Mouse (Mus musculus) MEL (cell line): ENCODE results near the gene Ears2. TPM values are rescaled to one million over a fixed set of nuclear protein-coding genes. Genes with fewer than 3 reads are reported as not detected.

Experiments
- DNase-seq: peaks from one replicate; pipeline ENCODE4 v3.0.0; 2011; ENCODE audit warnings: low read depth, low spot score
- H3K27ac ChIP-seq: 2 replicates; pipeline ENCODE4 v1.5.1; 2012; ENCODE audit warnings: low read depth, mild to moderate bottlenecking, control low read depth, low read length, moderate library complexity; ENCODE audit not compliant: control insufficient read depth
- H3K27me3 ChIP-seq, 2 experiments: fragments of 150-350 bp in 1 of 2; sonication (generic) in 1 of 2; 2 replicates each; pipeline ENCODE4 v1.6.1; 2012; ENCODE audit warnings: low read length in 2 of 2, mild to moderate bottlenecking in 2 of 2, improper control_type of control experiment in 1 of 2, moderate library complexity in 1 of 2; ENCODE audit not compliant: insufficient read depth in 2 of 2, control insufficient read depth in 1 of 2
- H3K36me3 ChIP-seq, 2 experiments: 2 replicates each; pipeline ENCODE4 v1.6.1; 2012 to 2014; ENCODE audit warnings: low read length in 2 of 2, improper control_type of control experiment in 1 of 2, inconsistent platforms in 1 of 2, mild to moderate bottlenecking in 1 of 2; ENCODE audit not compliant: insufficient read depth in 2 of 2, control insufficient read depth in 1 of 2
- H3K4me1 ChIP-seq, 2 experiments: fragments of 150-350 bp in 1 of 2; sonication (generic) in 1 of 2; 2 replicates each; pipeline ENCODE4 v1.6.1; 2012; ENCODE audit warnings: low read length in 2 of 2, improper control_type of control experiment in 1 of 2, mild to moderate bottlenecking in 1 of 2; ENCODE audit not compliant: insufficient read depth in 2 of 2, control insufficient read depth in 1 of 2
- H3K4me3 ChIP-seq, 2 experiments: fragments of 150-350 bp in 1 of 2; sonication (generic) in 1 of 2; 2 replicates each; pipeline ENCODE4 v1.5.1; 2012; ENCODE audit warnings: low read depth in 2 of 2, low read length in 2 of 2, mild to moderate bottlenecking in 2 of 2, moderate library complexity in 2 of 2, control low read depth in 1 of 2, improper control_type of control experiment in 1 of 2; ENCODE audit not compliant: control insufficient read depth in 1 of 2, insufficient read depth in 1 of 2
- H3K79me2 ChIP-seq: 2 replicates; pipeline ENCODE4 v1.6.1; 2012; ENCODE audit warnings: mild to moderate bottlenecking, low read length, moderate library complexity; ENCODE audit not compliant: control insufficient read depth, poor library complexity, insufficient read depth
- H3K9ac ChIP-seq: 2 replicates; pipeline ENCODE4 v1.6.1; 2012; ENCODE audit warnings: low read depth, mild to moderate bottlenecking, control low read depth, low read length, moderate library complexity; ENCODE audit not compliant: control insufficient read depth, poor library complexity, severe bottlenecking
- H3K9me3 ChIP-seq: fragments of 150-350 bp; sonication (generic); replicated peaks from 2 replicates; pipeline ENCODE4 v1.6.1; 2012; ENCODE audit warnings: mild to moderate bottlenecking, low read length, improper control_type of control experiment, moderate library complexity; ENCODE audit not compliant: insufficient read depth
- BHLHE40 ChIP-seq: IDR thresholded peaks from 2 replicates; pipeline ENCODE4 v1.6.1; 2012; ENCODE audit warnings: low read depth, mild to moderate bottlenecking, inconsistent platforms, low read length, improper control_type of control experiment, borderline replicate concordance
- CHD2 ChIP-seq: IDR thresholded peaks from 2 replicates; pipeline ENCODE4 v1.6.1; 2011; ENCODE audit warnings: low read length, improper control_type of control experiment
- E2F4 ChIP-seq: IDR thresholded peaks from 2 replicates; pipeline ENCODE4 v1.6.1; 2011; ENCODE audit warnings: low read depth, low read length, improper control_type of control experiment, borderline replicate concordance
- EP300 ChIP-seq, 2 experiments: IDR thresholded peaks; 2 replicates each; pipeline ENCODE4 v1.6.1; 2011; ENCODE audit warnings: improper control_type of control experiment in 2 of 2, low read length in 2 of 2, low read depth in 1 of 2, mild to moderate bottlenecking in 1 of 2
- GABPA ChIP-seq: IDR thresholded peaks from 2 replicates; pipeline ENCODE4 v1.6.1; 2012; ENCODE audit warnings: low read depth, mild to moderate bottlenecking, inconsistent platforms, low read length, improper control_type of control experiment, moderate library complexity
- HCFC1 ChIP-seq: IDR thresholded peaks from 2 replicates; pipeline ENCODE4 v1.6.1; 2012; ENCODE audit warnings: low read depth, mild to moderate bottlenecking, inconsistent platforms, low read length, improper control_type of control experiment, moderate library complexity
- JUND ChIP-seq: IDR thresholded peaks from 2 replicates; pipeline ENCODE4 v1.6.1; 2011; ENCODE audit warnings: low read depth, mild to moderate bottlenecking, improper control_type of control experiment, low read length
- KAT2A ChIP-seq: conservative IDR thresholded peaks from 2 replicates; pipeline ENCODE4 v1.6.1; 2012; ENCODE audit warnings: low read depth, low read length, improper control_type of control experiment, inconsistent platforms
- MAFK ChIP-seq: IDR thresholded peaks from 2 replicates; pipeline ENCODE4 v1.6.1; 2011; ENCODE audit warnings: low read depth, mild to moderate bottlenecking, low read length, improper control_type of control experiment, borderline replicate concordance
- MAX ChIP-seq: IDR thresholded peaks from 2 replicates; pipeline ENCODE4 v1.6.1; 2011; ENCODE audit warnings: low read length, improper control_type of control experiment
- MEF2A ChIP-seq: IDR thresholded peaks from 2 replicates; pipeline ENCODE4 v1.6.1; 2014; ENCODE audit warnings: low read depth, mild to moderate bottlenecking, inconsistent platforms, low read length, improper control_type of control experiment; ENCODE audit not compliant: poor library complexity, insufficient replicate concordance, severe bottlenecking; ENCODE audit errors: extremely low read depth
- MXI1 ChIP-seq: IDR thresholded peaks from 2 replicates; pipeline ENCODE4 v1.6.1; 2011; ENCODE audit warnings: mild to moderate bottlenecking, low read depth, low read length, improper control_type of control experiment
- NRF1 ChIP-seq: IDR thresholded peaks from 2 replicates; pipeline ENCODE4 v1.6.1; 2014; ENCODE audit warnings: low read depth, mild to moderate bottlenecking, inconsistent platforms, low read length, improper control_type of control experiment, moderate library complexity; ENCODE audit not compliant: poor library complexity, insufficient read depth, severe bottlenecking
- POLR2AphosphoS5 ChIP-seq: IDR thresholded peaks from 2 replicates; pipeline ENCODE4 v1.6.1; 2012; ENCODE audit warnings: low read depth, borderline replicate concordance, mild to moderate bottlenecking, inconsistent platforms, low read length, moderate library complexity, mixed read lengths
- RCOR1 ChIP-seq: IDR thresholded peaks from 2 replicates; pipeline ENCODE4 v1.6.1; 2012; ENCODE audit warnings: low read depth, mild to moderate bottlenecking, inconsistent platforms, low read length, improper control_type of control experiment
- SIN3A ChIP-seq: IDR thresholded peaks from 2 replicates; pipeline ENCODE4 v1.6.1; 2012; ENCODE audit warnings: low read length, improper control_type of control experiment, inconsistent platforms
- SMC3 ChIP-seq: IDR thresholded peaks from 2 replicates; pipeline ENCODE4 v1.6.1; 2011; ENCODE audit warnings: low read depth, low read length, improper control_type of control experiment
- TBP ChIP-seq: IDR thresholded peaks from 2 replicates; pipeline ENCODE4 v1.8.0; 2011; ENCODE audit warnings: low read depth, low read length, improper control_type of control experiment
- TCF12 ChIP-seq: IDR thresholded peaks from 2 replicates; pipeline ENCODE4 v1.6.1; 2014; ENCODE audit warnings: low read depth, mild to moderate bottlenecking, inconsistent platforms, low read length, improper control_type of control experiment, moderate library complexity
- UBTF ChIP-seq: IDR thresholded peaks from 2 replicates; pipeline ENCODE4 v1.6.1; 2012; ENCODE audit warnings: low read depth, mild to moderate bottlenecking, inconsistent platforms, low read length, improper control_type of control experiment, moderate library complexity, borderline replicate concordance; ENCODE audit not compliant: insufficient read depth
- USF1 ChIP-seq: IDR thresholded peaks from 2 replicates; pipeline ENCODE4 v1.6.1; 2014; ENCODE audit warnings: low read depth, mild to moderate bottlenecking, inconsistent platforms, low read length, improper control_type of control experiment, moderate library complexity
- ZKSCAN1 ChIP-seq: IDR thresholded peaks from 2 replicates; pipeline ENCODE4 v1.6.1; 2012; ENCODE audit warnings: low read depth, mild to moderate bottlenecking, inconsistent platforms, low read length, improper control_type of control experiment, moderate library complexity
- ZMIZ1 ChIP-seq: IDR thresholded peaks from 2 replicates; pipeline ENCODE4 v1.6.1; 2012; ENCODE audit warnings: low read depth, mild to moderate bottlenecking, inconsistent platforms, low read length, improper control_type of control experiment, moderate library complexity
- ZNF384 ChIP-seq: IDR thresholded peaks from 2 replicates; pipeline ENCODE4 v1.6.1; 2012; ENCODE audit warnings: low read depth, mild to moderate bottlenecking, inconsistent platforms, low read length, improper control_type of control experiment
- polyA plus RNA-seq, 2 experiments: library from polyadenylated mRNA; stranded (reverse) in 1 of 2; unstranded in 1 of 2; fragments of >175 nt in 1 of 2; fragments of >200 nt in 1 of 2; gene quantifications; 2 replicates each; pipeline versions ENCODE4 v1.2.1 to v1.2.4; 2012; ENCODE audit warnings: low replicate concordance in 2 of 2, low read depth in 1 of 2; ENCODE audit not compliant: insufficient read length in 2 of 2, insufficient read depth in 1 of 2, missing spikeins in 1 of 2
- total RNA-seq: library from RNA; depleted of rRNA; stranded (reverse); fragments of 300-350 nt; gene quantifications from 2 replicates; pipeline ENCODE4 v1.2.3, GENCODE M21; 2012

The Ears2 gene
- total and polyA plus RNA-seq, 3 experiments: 8.8 to 12.8 TPM; not detected in 1

DNA sequence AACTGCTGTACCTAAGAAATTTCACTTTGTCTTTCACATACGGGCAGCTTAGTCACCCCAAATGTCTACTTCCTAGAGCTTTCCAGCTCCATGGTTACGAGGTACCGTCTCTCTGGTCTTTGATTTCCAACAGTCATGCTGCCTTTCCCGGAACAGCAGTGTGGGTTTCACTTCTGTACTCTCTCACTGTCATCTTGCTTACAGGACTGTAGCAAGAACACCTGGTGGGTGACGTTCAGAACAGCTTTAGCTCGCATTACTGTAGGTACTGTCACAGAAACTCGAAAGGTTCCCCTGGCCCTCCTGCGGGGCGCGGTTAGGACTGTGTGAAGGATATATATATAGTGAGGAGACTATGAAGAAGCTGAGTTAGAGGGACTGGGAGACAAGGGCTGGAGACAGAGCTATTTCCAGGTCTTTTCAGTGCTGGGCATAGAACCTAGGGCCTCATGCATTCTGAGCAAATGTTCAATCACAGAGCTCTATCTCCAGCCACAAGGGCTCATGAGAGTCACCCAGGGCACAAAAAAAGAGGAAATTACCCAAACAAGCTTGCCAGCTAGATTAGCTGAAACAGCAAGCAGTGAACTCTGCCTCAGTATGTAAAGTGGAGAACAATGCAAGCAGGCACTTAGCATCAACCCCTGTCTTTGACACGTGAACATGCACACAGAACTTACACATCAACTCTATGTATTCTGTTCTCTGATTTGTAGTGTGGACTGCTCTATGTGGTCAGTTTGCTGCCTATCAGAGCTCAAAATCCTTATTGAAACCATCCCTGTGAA, 20.3 kb upstream of the Ears2 start:
- peak; percentile 61 for DNase-seq
- Histone ChIP-seq H3K4me3 (no peak overlapping the region), H3K4me1 (no peaks in the 10 kb centered on the region), H3K79me2 (no peaks in the 10 kb centered on the region), H3K9me3 (no peaks in the 10 kb centered on the region), H3K27me3 (no peaks in the 10 kb centered on the region), H3K9ac (no peak overlapping the region), H3K36me3 (peaks cover 2 to 25% of the 10 kb centered on the region in 2 experiments), H3K27ac (no peak overlapping the region)
- TF ChIP-seq ZMIZ1 (no peak), USF1 (no peak), MAFK (no peak), JUND (no peak), E2F4 (no peak), HCFC1 (no peak), MXI1 (no peak), RCOR1 (peak; percentile 61; the same call in 1 of the 2 replicates), MAX (no peak), SIN3A (no peak), CHD2 (no peak), EP300 (IDR thresholded peaks at IDR 0.05; ENCODE audit: low read depth in 1 of 2, low read length in 2 of 2) (no peak), GABPA (no peak), ZKSCAN1 (no peak), MEF2A (no peak), UBTF (no peak), BHLHE40 (no peak), TBP (0 out of 2 replicates have a peak, but pooled peaks have one; percentile 27), NRF1 (no peak), KAT2A (no peak), POLR2AphosphoS5 (no peak), ZNF384 (no peak), SMC3 (no peak), TCF12 (0 out of 2 replicates have a peak, but pooled peaks have one; percentile 5)
- TF ChIP-seq, all 39 proteins: peak for 3
